Mouse (Mus musculus) C2C12 (cell line): Measurements from ENCODE around the gene Sbno1. TPM values are rescaled to one million over a fixed set of nuclear protein-coding genes. Genes with fewer than 3 reads are reported as not detected.

Experiments used
- H3K27me3 ChIP-seq: one replicate; pipeline ENCODE4 v1.6.1; 2011; ENCODE audit not compliant: control insufficient read depth, insufficient read depth, insufficient read length
- H3K36me3 ChIP-seq: one replicate; pipeline ENCODE4 v1.6.1; 2011; ENCODE audit not compliant: control insufficient read depth, insufficient read depth
- H3K4me3 ChIP-seq: one replicate; pipeline ENCODE4 v1.5.1; 2011; ENCODE audit warnings: mild to moderate bottlenecking, control low read depth; ENCODE audit not compliant: poor library complexity, insufficient read depth, severe bottlenecking
- H3K79me2 ChIP-seq: one replicate; pipeline ENCODE4 v1.6.1; 2011; ENCODE audit not compliant: control insufficient read depth, insufficient read depth
- H3K79me3 ChIP-seq: one replicate; pipeline ENCODE4 v1.6.1; 2011; ENCODE audit warnings: low read depth, control low read depth
- H3ac ChIP-seq: one replicate; pipeline ENCODE3; 2011; ENCODE audit warnings: low read depth; ENCODE audit not compliant: control insufficient read depth, insufficient read length
- CEBPB ChIP-seq: IDR thresholded peaks from one replicate; pipeline ENCODE4 v1.6.1; 2011; ENCODE audit warnings: low read depth, mild to moderate bottlenecking, control low read depth, moderate library complexity
- CTCF ChIP-seq: IDR thresholded peaks from one replicate; pipeline ENCODE4 v1.5.1; 2011; ENCODE audit not compliant: control insufficient read depth, insufficient read depth, insufficient read length
- FOSL1 ChIP-seq: IDR thresholded peaks from one replicate; pipeline ENCODE4 v1.8.0; 2011; ENCODE audit warnings: mild to moderate bottlenecking, low read length; ENCODE audit not compliant: poor library complexity, insufficient read depth, severe bottlenecking
- MAX ChIP-seq: IDR thresholded peaks from one replicate; pipeline ENCODE4 v1.6.1; 2011; ENCODE audit warnings: mild to moderate bottlenecking, control low read depth
- MYOD1 ChIP-seq: IDR thresholded peaks from one replicate; pipeline ENCODE4 v1.6.1; 2011; ENCODE audit warnings: low read depth; ENCODE audit not compliant: control insufficient read depth, insufficient read length
- MYOG ChIP-seq: IDR thresholded peaks from one replicate; pipeline ENCODE4 v1.6.1; 2011; ENCODE audit not compliant: control insufficient read depth, insufficient read length; ENCODE audit errors: extremely low read depth
- USF1 ChIP-seq: IDR thresholded peaks from one replicate; pipeline ENCODE4 v1.6.1; 2011; ENCODE audit warnings: low read depth, mild to moderate bottlenecking, control low read depth, moderate library complexity
- long read RNA-seq, 2 experiments: library from polyadenylated mRNA; unstranded; transcript quantifications; one replicate each; pipeline ENCODE4 v2.0.0; 2019 to 2020
- polyA plus RNA-seq: library from polyadenylated mRNA; unstranded; fragments of >200 nt; fragmentation: generic; extraction: Trizol; gene quantifications from one replicate; pipeline ENCODE4 v1.2.1, GENCODE M21; 2012; ENCODE audit warnings: missing spikeins

The Sbno1 gene
- polyA plus RNA-seq = 13.0 TPM
- long read RNA-seq, experiment 1, partial matches to known transcripts = 19 of 40 reads
- long read RNA-seq, experiment 1, other reads (novel, unspliced or antisense) = 17 of 40 reads
- long read RNA-seq, experiment 2, full-length matches to known transcripts = 19 of 269 reads
- long read RNA-seq, experiment 2, partial matches to known transcripts = 212 of 269 reads
- long read RNA-seq, experiment 2, other reads (novel, unspliced or antisense) = 38 of 269 reads

- no peaks in the 10 kb centered on the region for H3K27me3 ChIP-seq
- no peaks in the 10 kb centered on the region for H3K36me3 ChIP-seq
- peaks cover 48% of the 10 kb centered on the region for H3K79me2 ChIP-seq
- peak; percentile 86 for TF ChIP-seq USF1
- no peak for TF ChIP-seq CEBPB
- TF ChIP-seq MYOD1 = no peak
- H3K79me3 ChIP-seq = peaks cover 45% of the 10 kb centered on the region
- peak within 1 kb of the TSS; percentile 95 for H3ac ChIP-seq
- H3K4me3 ChIP-seq = peak within 1 kb of the TSS; percentile 92
These were observed at the start of gene Sbno1 for GRCm38 (mm10) chr5:124425412-124426259. Sbno1 (minus strand) TSS chr5:124426001.

- Histone ChIP-seq H3ac (no peak overlapping the region), H3K27me3 (no peaks in the 10 kb centered on the region), H3K36me3 (no peaks in the 10 kb centered on the region), H3K4me3 (no peak overlapping the region), H3K79me3 (peaks cover 2% of the 10 kb centered on the region), H3K79me2 (peaks cover 5% of the 10 kb centered on the region)
- TF ChIP-seq CTCF (no peak), MAX (no peak), MYOG (no peak), CEBPB (no peak), FOSL1 (no peak), MYOD1 (no peak), USF1 (no peak)
These were observed 44.9 kb upstream of the Sbno1 start for GRCm38 (mm10) chr5:124470591-124471171.

GRCm38 (mm10) chr5:124469486-124469885 lies 43.7 kb upstream of the Sbno1 start:
- Histone ChIP-seq H3K4me3 (no peak overlapping the region), H3K79me2 (peaks cover 5% of the 10 kb centered on the region), H3K27me3 (no peaks in the 10 kb centered on the region), H3ac (no peak overlapping the region), H3K79me3 (peaks cover 2% of the 10 kb centered on the region), H3K36me3 (no peaks in the 10 kb centered on the region)
- TF ChIP-seq USF1 = no peak
- TF ChIP-seq MYOD1 = no peak
- no peak for TF ChIP-seq CTCF
- no peak for TF ChIP-seq FOSL1
- TF ChIP-seq MAX = no peak
- no peak for TF ChIP-seq CEBPB
- no peak for TF ChIP-seq MYOG

DNA sequence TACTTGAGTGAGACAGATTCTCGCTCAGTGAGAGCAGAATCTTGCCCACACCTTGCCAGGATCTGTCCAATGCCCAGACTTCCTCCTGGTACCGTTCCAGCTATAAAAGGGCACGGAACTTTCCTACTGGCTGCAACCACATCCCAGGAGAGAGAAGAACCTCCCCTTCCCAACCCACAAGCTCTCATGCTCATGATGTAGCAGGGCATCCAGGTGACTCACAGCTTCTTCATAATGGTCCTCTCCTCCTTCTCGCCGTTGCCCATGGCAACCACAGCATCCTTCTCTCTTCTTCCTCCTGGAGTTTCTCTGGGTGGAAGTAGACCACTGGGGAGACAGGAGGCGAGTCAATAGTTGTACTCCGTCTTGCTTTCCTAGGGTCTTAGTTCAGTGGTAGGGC lies 42.6 kb upstream of the Sbno1 start:
- Histone ChIP-seq H3K36me3 (no peaks in the 10 kb centered on the region), H3ac (no peak overlapping the region), H3K79me3 (peaks cover 2% of the 10 kb centered on the region), H3K79me2 (peaks cover 1% of the 10 kb centered on the region), H3K27me3 (no peaks in the 10 kb centered on the region), H3K4me3 (no peak overlapping the region)
- TF ChIP-seq MYOD1 (no peak), MAX (no peak), MYOG (no peak), CEBPB (no peak), USF1 (no peak), FOSL1 (no peak), CTCF (no peak)

DNA sequence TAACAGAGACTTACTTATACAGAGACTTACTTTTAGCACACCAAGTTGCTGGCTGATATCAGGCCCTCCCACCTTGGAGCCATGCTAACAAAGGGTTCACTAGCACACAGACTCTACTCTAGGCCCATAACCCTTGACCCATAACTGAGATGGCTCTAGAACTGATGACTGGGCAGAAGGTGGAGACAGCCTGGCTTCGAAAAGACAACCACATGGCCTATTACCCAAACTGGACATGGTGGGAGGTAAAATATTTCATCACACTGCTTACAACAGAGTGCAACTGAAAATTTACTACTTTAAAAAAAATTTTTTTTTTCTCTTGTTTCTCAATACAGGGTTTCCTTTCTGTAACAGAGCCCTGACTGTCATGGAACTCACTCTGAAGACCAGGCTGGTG lies 42.0 kb upstream of the Sbno1 start:
- peaks cover 5% of the 10 kb centered on the region for H3K36me3 ChIP-seq

More for the DNA sequence above, 42.0 kb upstream of the Sbno1 start:
- H3K27me3 ChIP-seq = no peaks in the 10 kb centered on the region
- no peak overlapping the region for H3K4me3 ChIP-seq
- H3ac ChIP-seq = no peak overlapping the region
- no peaks in the 10 kb centered on the region for H3K79me2 ChIP-seq
- TF ChIP-seq CEBPB (no peak), MAX (no peak), FOSL1 (no peak), CTCF (no peak), USF1 (no peak), MYOD1 (no peak), MYOG (no peak)
- H3K79me3 ChIP-seq = no peaks in the 10 kb centered on the region
